Mouse (Mus musculus): ENCODE data around the gene Fto. TPM values are rescaled to one million over a fixed set of nuclear protein-coding genes. Genes with fewer than 3 reads are reported as not detected.

The Fto gene
- polyA plus RNA-seq, 1 experiment from 2014 or later, result 89.0 TPM

GRCm38 (mm10) chr8:91551775-91552538, 238.6 kb downstream of the Fto start:
- no peak overlapping the region for H3K9ac ChIP-seq (replicated peaks; ENCODE audit: low read length)
- H3K4me1 ChIP-seq (ENCODE audit: insufficient read depth, low read length), result no peaks in the 10 kb centered on the region
- ATAC-seq (ENCODE audit: low FRiP score, low TSS enrichment), result no peak
- no peaks in the 10 kb centered on the region for H3K9me3 ChIP-seq (ENCODE audit: low read length)
- no peaks in the 10 kb centered on the region for H3K36me3 ChIP-seq (ENCODE audit: insufficient read depth, low read length)
- H3K27me3 ChIP-seq (ENCODE audit: insufficient read depth, low read length), result no peaks in the 10 kb centered on the region
- 48% methylated on average over 10 of the region's 10 CpGs for WGBS
- no peak overlapping the region for H3K4me2 ChIP-seq (replicated peaks; ENCODE audit: low read depth, low read length)
- no peak overlapping the region for H3K4me3 ChIP-seq (ENCODE audit: low read length)
- H3K27ac ChIP-seq (ENCODE audit: low read length), result no peak overlapping the region

- no peak overlapping the region for H3K4me3 ChIP-seq (ENCODE audit: low read length)
- H3K27ac ChIP-seq (ENCODE audit: low read length), result no peak overlapping the region
- no peaks in the 10 kb centered on the region for H3K36me3 ChIP-seq (ENCODE audit: insufficient read depth, low read length)
- no peaks in the 10 kb centered on the region for H3K9me3 ChIP-seq (ENCODE audit: low read length)
- ATAC-seq (ENCODE audit: low FRiP score, low TSS enrichment), result no peak
- WGBS, result 89% methylated on average over 11 of the region's 11 CpGs
- no peaks in the 10 kb centered on the region for H3K4me1 ChIP-seq (ENCODE audit: insufficient read depth, low read length)
- H3K4me2 ChIP-seq (replicated peaks; ENCODE audit: low read depth, low read length), result no peak overlapping the region
- H3K9ac ChIP-seq (replicated peaks; ENCODE audit: low read length), result no peak overlapping the region
- H3K27me3 ChIP-seq (ENCODE audit: insufficient read depth, low read length), result no peaks in the 10 kb centered on the region
These were observed 239.3 kb downstream of the Fto start for GRCm38 (mm10) chr8:91552635-91553034.

DNA sequence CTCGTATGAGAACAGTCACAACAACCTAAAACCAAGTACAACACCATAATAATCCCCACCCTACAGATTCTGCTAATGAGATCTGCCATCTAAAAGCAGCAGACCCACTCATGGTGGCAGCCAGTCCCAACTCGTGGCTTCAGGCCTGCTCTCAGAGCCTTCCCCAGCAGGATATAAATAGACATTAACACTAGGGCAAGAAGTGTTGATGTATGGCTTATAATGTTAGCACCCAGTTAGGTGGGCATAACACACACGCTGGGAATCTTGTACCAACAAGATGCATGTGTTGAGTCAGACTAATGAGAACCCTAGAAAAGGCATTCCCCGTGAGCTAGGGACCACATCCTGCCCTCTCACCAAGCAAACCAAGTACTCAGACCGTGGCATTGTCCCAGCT, 240.1 kb downstream of the Fto start:
- H3K36me3 ChIP-seq (ENCODE audit: insufficient read depth, low read length), result no peaks in the 10 kb centered on the region
- no peaks in the 10 kb centered on the region for H3K9me3 ChIP-seq (ENCODE audit: low read length)
- ATAC-seq (ENCODE audit: low FRiP score, low TSS enrichment), result no peak
- H3K9ac ChIP-seq (replicated peaks; ENCODE audit: low read length), result no peak overlapping the region
- no peaks in the 10 kb centered on the region for H3K4me1 ChIP-seq (ENCODE audit: insufficient read depth, low read length)
- H3K27me3 ChIP-seq (ENCODE audit: insufficient read depth, low read length), result no peaks in the 10 kb centered on the region
- no peak overlapping the region for H3K27ac ChIP-seq (ENCODE audit: low read length)
- WGBS, result 67% methylated on average over 5 of the region's 5 CpGs
- H3K4me3 ChIP-seq (ENCODE audit: low read length), result no peak overlapping the region
- H3K4me2 ChIP-seq (replicated peaks; ENCODE audit: low read depth, low read length), result no peak overlapping the region

DNA sequence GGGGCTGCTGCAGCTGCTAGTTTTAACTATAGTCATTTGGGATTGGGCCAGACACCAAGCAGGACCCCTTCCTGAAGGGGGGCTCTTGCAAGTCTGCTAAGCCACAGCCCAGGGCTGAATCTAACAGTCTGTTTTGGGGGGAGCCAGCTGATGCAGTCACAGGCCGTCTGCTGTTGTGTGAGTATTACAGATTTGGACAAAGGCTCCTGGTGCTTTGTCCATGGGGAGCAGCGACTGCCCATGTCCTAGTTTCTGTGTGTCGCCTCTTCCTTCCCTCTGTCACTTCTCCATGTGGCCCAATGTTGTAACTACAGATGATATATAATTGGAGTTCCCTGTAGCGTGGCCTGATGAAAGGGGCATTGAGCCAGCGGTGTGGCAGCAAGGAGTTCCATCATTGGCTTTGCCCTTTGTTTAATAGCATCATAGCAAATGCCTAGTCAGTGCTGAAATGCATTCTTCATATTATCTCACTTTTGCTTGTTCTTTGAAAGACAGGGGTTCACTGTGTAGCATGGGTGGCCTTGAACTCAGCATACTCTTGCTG, 243.8 kb downstream of the Fto start:
- Histone ChIP-seq H3K27me3 (ENCODE audit: insufficient read depth, low read length) (no peaks in the 10 kb centered on the region), H3K27ac (ENCODE audit: low read length) (no peak overlapping the region), H3K4me3 (ENCODE audit: low read length) (no peak overlapping the region), H3K4me1 (ENCODE audit: insufficient read depth, low read length) (peaks cover 4% of the 10 kb centered on the region; the same call in 1 of the 2 replicates), H3K36me3 (ENCODE audit: insufficient read depth, low read length) (no peaks in the 10 kb centered on the region), H3K9ac (replicated peaks; ENCODE audit: low read length) (no peak overlapping the region), H3K4me2 (replicated peaks; ENCODE audit: low read depth, low read length) (no peak overlapping the region), H3K9me3 (ENCODE audit: low read length) (no peaks in the 10 kb centered on the region)
- 90% methylated on average over 5 of the region's 5 CpGs for WGBS
- no peak for ATAC-seq (ENCODE audit: low FRiP score, low TSS enrichment)

DNA sequence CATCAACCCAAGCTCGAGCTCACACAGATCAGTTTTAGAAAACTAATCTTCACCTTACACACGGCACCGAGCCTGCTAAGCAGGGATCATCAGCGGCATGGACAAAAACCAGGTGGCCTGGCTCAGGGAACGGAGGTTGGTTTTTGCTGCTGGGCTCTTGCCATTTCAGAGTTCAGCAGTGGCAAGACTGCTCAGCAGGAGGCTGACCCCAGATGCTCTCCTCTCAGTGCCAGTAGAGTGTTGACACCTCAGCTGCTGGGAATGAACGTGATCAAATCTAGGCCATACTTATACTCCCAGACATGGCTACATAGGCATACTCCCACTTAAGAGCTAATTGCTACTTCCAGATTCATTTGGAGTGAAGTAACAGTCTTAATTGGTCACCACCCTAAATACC, 245.1 kb downstream of the Fto start:
- WGBS, result 64% methylated on average over 6 of the region's 6 CpGs

GRCm38 (mm10) chr8:91560017-91560591, 246.8 kb downstream of the Fto start:
- Histone ChIP-seq H3K27me3 (ENCODE audit: insufficient read depth, low read length) (no peaks in the 10 kb centered on the region), H3K4me3 (ENCODE audit: low read length) (no peak overlapping the region), H3K9me3 (ENCODE audit: low read length) (no peaks in the 10 kb centered on the region), H3K4me1 (ENCODE audit: insufficient read depth, low read length) (peaks cover 13% of the 10 kb centered on the region), H3K4me2 (replicated peaks; ENCODE audit: low read depth, low read length) (no peak overlapping the region), H3K27ac (ENCODE audit: low read length) (no peak overlapping the region), H3K9ac (replicated peaks; ENCODE audit: low read length) (no peak overlapping the region), H3K36me3 (ENCODE audit: insufficient read depth, low read length) (no peaks in the 10 kb centered on the region)
- WGBS, result 71% methylated on average over 6 of the region's 6 CpGs
- ATAC-seq (ENCODE audit: low FRiP score, low TSS enrichment), result no peak

More for the DNA sequence above, 245.1 kb downstream of the Fto start:
- no peak overlapping the region for H3K27ac ChIP-seq (ENCODE audit: low read length)
- no peak overlapping the region for H3K4me2 ChIP-seq (replicated peaks; ENCODE audit: low read depth, low read length)
- H3K4me1 ChIP-seq (ENCODE audit: insufficient read depth, low read length), result peaks cover 13% of the 10 kb centered on the region
- H3K4me3 ChIP-seq (ENCODE audit: low read length), result no peak overlapping the region
- ATAC-seq (ENCODE audit: low FRiP score, low TSS enrichment), result no peak
- no peaks in the 10 kb centered on the region for H3K27me3 ChIP-seq (ENCODE audit: insufficient read depth, low read length)
- H3K9me3 ChIP-seq (ENCODE audit: low read length), result no peaks in the 10 kb centered on the region
- no peak overlapping the region for H3K9ac ChIP-seq (replicated peaks; ENCODE audit: low read length)
- no peaks in the 10 kb centered on the region for H3K36me3 ChIP-seq (ENCODE audit: insufficient read depth, low read length)

DNA sequence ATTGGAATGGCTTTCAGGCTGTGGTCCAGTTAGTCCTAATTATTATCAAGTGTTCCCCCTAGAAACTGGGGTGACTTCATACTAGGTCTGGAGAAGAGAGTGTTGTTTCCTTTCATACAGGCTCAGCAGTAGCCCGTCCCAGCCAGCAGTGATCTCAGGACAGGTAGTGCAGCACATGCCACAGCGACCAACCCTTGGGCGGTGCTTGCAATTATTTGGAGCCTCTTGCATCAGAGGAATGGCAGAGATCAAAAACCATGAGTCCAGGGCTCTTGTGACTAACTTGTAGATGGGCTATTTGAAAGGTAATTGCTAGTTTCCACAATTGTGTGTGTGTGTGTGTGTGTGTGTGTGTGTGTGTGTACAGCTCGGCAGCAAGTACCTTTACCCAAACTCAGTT, 247.9 kb downstream of the Fto start:
- H3K4me1 ChIP-seq (ENCODE audit: insufficient read depth, low read length), result peaks cover 23% of the 10 kb centered on the region
- H3K4me3 ChIP-seq (ENCODE audit: low read length), result no peak overlapping the region
- no peaks in the 10 kb centered on the region for H3K9me3 ChIP-seq (ENCODE audit: low read length)
- no peak overlapping the region for H3K4me2 ChIP-seq (replicated peaks; ENCODE audit: low read depth, low read length)
- H3K27me3 ChIP-seq (ENCODE audit: insufficient read depth, low read length), result no peaks in the 10 kb centered on the region
- ATAC-seq (ENCODE audit: low FRiP score, low TSS enrichment), result no peak
- 90% methylated on average over 4 of the region's 4 CpGs for WGBS
- no peak overlapping the region for H3K9ac ChIP-seq (replicated peaks; ENCODE audit: low read length)
- no peak overlapping the region for H3K27ac ChIP-seq (ENCODE audit: low read length)
- H3K36me3 ChIP-seq (ENCODE audit: insufficient read depth, low read length), result no peaks in the 10 kb centered on the region

DNA sequence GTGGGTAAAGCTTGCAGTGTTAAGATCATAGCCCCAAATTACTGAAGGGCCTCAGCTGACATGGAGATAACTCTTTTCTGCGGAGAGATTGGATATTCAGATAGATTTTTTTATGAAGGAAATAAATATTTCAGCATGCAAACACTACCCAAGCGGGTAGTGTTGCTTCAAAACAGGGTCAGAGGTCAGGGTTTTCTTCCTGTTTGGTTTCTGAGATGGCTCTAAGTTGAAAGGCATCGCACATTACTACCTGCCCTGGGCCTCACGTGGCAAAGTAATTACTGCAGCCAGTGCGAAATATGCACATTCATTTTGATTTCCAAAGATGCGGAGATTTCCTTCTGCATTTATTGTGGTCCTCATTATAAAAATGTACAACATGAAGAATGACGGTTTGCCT, 249.3 kb downstream of the Fto start:
- ATAC-seq (ENCODE audit: low FRiP score, low TSS enrichment), result no peak
- peaks cover 31% of the 10 kb centered on the region for H3K4me1 ChIP-seq (ENCODE audit: insufficient read depth, low read length)
- H3K36me3 ChIP-seq (ENCODE audit: insufficient read depth, low read length), result no peaks in the 10 kb centered on the region
- H3K27ac ChIP-seq (ENCODE audit: low read length), result no peak overlapping the region
- no peak overlapping the region for H3K4me3 ChIP-seq (ENCODE audit: low read length)
- H3K4me2 ChIP-seq (replicated peaks; ENCODE audit: low read depth, low read length), result no peak overlapping the region
- H3K27me3 ChIP-seq (ENCODE audit: insufficient read depth, low read length), result no peaks in the 10 kb centered on the region
- 56% methylated on average over 7 of the region's 7 CpGs for WGBS
- no peak overlapping the region for H3K9ac ChIP-seq (replicated peaks; ENCODE audit: low read length)
- no peaks in the 10 kb centered on the region for H3K9me3 ChIP-seq (ENCODE audit: low read length)

DNA sequence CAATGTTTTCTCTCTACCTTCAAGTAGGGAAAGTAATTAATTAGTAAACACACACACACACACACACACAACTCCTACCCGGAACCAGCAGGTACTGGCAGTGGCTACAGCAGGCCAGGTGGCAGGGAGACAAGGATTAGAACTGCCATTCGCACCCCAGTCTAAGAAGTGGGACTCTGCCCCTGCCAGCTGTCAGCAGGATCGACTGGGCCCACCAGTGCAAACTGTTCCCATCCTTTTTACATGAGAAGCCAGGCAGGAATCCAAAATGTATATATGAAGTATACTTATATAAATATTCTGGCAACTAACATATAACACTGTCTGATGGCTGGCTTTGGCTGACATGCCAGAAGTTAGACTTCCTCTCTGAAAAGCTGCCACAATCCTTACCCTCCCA, 250.0 kb downstream of the Fto start:
- Histone ChIP-seq H3K36me3 (ENCODE audit: insufficient read depth, low read length) (no peaks in the 10 kb centered on the region), H3K4me2 (replicated peaks; ENCODE audit: low read depth, low read length) (no peak overlapping the region), H3K4me1 (ENCODE audit: insufficient read depth, low read length) (peaks cover 33% of the 10 kb centered on the region), H3K9ac (replicated peaks; ENCODE audit: low read length) (no peak overlapping the region), H3K27me3 (ENCODE audit: insufficient read depth, low read length) (no peaks in the 10 kb centered on the region), H3K27ac (ENCODE audit: low read length) (no peak overlapping the region), H3K4me3 (ENCODE audit: low read length) (no peak overlapping the region), H3K9me3 (ENCODE audit: low read length) (no peaks in the 10 kb centered on the region)
- 85% methylated on average over 3 of the region's 3 CpGs for WGBS
- ATAC-seq (ENCODE audit: low FRiP score, low TSS enrichment), result no peak

DNA sequence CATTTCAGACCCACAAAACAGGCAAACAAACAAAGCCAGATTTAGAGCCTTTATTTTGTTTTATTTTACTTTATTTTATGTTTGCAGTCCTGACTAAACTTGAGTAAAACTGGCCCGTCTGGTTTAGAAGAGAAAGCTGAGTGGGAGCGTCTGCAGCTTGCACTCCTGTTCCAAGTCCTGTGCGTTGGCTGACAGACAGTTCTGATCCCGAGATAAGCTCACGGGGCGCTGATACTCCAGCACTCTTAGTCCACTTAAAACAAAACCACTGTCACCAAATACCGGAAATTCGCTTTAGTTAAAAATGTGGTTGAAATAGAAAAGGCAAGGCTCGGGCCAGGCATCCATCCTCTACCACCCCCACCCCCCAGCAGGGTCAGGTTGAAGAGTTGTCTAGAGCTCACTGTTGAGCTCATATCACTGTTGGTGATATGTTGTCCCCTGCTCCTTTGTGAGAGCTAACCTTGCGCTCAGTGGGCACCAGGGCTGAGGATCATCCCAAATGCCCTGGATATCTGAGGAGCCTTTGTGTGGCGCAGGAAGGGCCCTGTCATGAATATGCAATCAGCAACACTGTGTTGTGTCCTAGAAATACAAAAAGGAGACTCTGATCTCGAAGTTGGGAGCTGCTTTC, 252.7 kb downstream of the Fto start:
- Histone ChIP-seq H3K27me3 (ENCODE audit: insufficient read depth, low read length) (no peaks in the 10 kb centered on the region), H3K4me3 (ENCODE audit: low read length) (no peak overlapping the region), H3K27ac (ENCODE audit: low read length) (no peak overlapping the region), H3K4me2 (replicated peaks; ENCODE audit: low read depth, low read length) (no peak overlapping the region), H3K36me3 (ENCODE audit: insufficient read depth, low read length) (no peaks in the 10 kb centered on the region), H3K9me3 (ENCODE audit: low read length) (no peaks in the 10 kb centered on the region), H3K4me1 (ENCODE audit: insufficient read depth, low read length) (peaks cover 45% of the 10 kb centered on the region), H3K9ac (replicated peaks; ENCODE audit: low read length) (no peak overlapping the region)
- WGBS, result 48% methylated on average over 12 of the region's 12 CpGs
- no peak for ATAC-seq (ENCODE audit: low FRiP score, low TSS enrichment)

Data from kidney, embryonic 16.5 days (tissue).